Mouse (Mus musculus) T-helper 1 cell (primary cell): ENCODE results near the gene Mettl7a3.
"Not testable (repeated sequence)": the region's sequence is repeated elsewhere in the genome, so short reads cannot be mapped to it uniquely, and the experiment has no call there.

Source experiments
- in situ Hi-C: fragments of 300-600 bp; cut with MboI, MseI; formaldehyde crosslinking; loops from one replicate; pipeline ENCODE4 v1.15.1; 2025; ENCODE audit warnings: high pct_unique_total_duplicates

Gene Mettl7a3

DNA sequence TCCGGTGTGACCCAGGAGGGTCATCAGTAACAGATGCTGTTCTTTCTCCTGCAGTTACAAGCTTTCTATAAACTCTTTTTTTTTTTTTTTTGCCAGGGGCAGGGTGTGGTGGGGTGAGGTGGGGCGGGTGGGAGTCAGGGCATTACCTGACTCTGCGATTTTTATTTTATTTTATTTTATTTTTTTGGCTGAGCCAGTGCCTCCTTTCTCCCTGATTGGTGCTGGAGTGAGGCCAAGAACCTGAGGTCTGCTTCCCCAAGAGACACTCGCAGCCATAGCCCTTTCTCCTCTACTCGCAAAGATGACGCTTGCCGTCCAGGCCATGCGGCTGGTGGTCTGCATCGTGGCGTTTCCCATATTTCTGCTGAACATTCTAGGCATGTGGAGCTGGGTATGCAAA, at the start of gene Mettl7a3:
Gene Mettl7a3, plus strand, starts transcription at position 301 of the 400 bp plus-strand sequence.
- in situ Hi-C loops: loop anchor here (5.0 kb wide), 1 partner anchor 43 kb away; no protein-coding TSS in a partner anchor

GRCm38 (mm10) chr15:100288980-100289379, 45.7 kb upstream of the Mettl7a3 start:
- in situ Hi-C loops: no loop called here

DNA sequence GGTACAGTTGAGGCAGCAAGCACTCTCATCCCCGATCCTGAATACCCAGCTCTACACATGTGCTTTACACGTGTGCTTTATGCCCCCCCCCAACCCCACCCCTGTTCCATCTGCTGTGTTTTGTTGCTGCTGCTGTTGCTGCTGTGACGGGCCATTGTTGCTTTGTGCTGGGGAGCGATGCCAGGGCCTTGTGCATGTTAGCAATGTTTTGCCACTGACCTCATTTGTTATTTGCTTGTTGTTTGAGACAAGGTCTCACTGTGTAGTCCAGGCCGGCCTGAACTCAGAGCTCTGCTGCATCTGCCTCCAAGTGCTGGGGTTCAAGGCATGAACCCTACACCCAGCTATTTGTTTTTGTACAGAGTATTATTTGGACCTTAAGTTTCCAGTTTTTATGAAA, 43.9 kb upstream of the Mettl7a3 start:
- in situ Hi-C loops: no loop called here

DNA sequence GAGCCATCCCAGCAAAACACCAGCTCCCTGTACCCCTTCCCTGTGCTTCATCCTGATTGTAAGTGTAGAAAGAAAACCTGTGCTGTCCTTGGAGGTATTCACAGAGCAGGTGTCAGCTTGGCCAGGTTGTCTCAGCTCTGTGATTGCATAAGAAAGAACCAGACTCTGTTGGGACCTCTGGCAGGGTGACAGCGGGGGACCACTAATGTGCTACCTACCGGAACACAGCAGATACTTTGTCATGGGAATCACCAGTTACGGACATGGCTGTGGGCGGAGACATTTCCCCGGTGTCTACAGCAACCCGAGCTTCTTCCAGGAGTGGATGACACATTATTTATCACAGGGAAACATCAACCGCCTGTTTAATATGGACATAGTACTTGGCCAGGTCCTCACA, 42.4 kb upstream of the Mettl7a3 start:
- in situ Hi-C loops: no loop called here

DNA sequence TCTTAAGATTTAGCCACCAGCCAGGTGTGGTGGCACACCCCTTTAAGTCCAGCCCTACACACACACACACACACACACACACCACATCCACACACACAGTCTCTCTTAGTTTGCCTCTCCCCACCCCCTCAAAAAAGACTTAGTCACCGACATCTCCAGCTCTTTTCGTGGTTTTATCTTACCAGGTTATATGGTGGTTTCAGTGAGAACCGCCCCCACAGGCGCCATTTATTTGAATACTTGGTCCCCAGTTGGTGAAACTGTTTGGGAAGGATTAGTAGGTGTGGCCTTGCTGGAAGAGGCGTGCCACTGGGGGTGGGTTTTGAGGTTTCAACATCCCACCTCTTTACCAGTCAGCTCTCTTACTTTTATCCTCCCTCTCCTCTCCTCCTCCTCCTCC, 36.9 kb upstream of the Mettl7a3 start:
- in situ Hi-C loops: no loop called here

DNA sequence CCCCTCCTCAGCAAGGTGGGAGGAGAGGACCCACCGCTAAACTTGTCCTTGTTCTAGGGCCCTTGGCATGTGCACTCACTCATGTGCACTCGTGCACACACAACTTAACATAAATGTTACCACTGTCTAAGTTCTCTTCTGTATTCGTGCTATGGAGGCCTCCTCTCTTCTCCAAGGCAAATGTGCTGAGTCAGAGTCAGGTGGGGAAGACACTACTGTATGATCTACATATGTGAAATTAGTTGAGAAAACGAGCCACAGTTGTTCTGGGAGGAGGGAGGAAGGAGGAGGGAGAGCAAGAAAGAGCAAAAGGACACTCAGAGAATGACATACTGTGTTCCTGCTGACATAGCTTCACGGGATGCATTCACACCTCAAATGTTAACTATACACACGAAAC, 34.2 kb upstream of the Mettl7a3 start:
- in situ Hi-C loops: no loop called here

DNA sequence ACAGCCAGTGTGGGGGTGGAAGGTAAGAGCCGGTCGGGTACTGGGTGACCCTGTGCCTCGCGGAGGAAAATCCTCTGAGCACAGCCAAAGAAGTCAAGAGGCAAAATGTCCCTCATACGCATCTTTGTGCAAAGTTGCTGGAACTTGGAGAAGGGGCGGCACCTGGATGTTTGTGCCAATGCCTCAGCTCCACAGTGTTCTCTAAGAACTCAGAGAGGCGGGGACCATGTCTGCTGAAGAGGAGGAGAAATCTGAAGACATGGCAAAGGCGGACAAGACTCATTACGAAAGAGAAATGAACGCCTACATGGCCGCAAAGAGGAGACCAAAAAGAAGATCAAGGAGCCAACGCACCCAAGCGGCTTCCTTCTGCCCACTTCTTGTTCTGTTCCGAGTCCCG, 33.2 kb upstream of the Mettl7a3 start:
- in situ Hi-C loops: no loop called here

DNA sequence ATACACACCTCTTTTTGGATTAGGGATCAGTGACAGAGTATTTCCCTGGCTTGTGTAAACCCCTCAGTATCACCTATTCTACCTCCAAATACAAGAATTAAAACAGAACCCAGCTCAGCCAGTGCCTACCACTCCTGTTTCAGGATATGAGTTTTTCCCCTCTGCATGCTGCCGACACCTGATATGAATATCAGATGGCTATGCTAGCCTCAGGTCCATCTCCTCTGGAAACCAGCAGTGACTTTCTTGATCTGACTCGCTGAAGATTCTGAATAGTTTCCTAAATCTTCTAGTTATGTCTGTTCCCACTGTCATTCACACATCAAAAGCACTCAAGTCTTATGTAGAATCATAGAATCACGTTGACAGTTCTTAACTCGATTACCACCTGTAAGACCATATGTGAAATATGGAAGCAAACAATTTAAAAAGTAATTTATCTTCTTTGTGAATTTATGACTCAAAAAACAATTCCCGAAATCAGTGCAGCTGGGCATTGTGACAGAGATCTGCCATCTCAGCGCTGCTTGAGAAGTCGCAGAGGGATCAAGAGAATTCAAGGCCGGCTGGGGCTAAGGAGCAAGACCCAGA, 31.2 kb upstream of the Mettl7a3 start:
- in situ Hi-C loops: no loop called here

GRCm38 (mm10) chr15:100304019-100304991, 30.4 kb upstream of the Mettl7a3 start, which contains the start of gene Mettl7a1:
TSS of gene Mettl7a1 (plus strand) at chr15:100304140.
- in situ Hi-C loops: no loop called here

GRCm38 (mm10) chr15:100306201-100306600, 28.5 kb upstream of the Mettl7a3 start:
- in situ Hi-C loops: no loop called here

DNA sequence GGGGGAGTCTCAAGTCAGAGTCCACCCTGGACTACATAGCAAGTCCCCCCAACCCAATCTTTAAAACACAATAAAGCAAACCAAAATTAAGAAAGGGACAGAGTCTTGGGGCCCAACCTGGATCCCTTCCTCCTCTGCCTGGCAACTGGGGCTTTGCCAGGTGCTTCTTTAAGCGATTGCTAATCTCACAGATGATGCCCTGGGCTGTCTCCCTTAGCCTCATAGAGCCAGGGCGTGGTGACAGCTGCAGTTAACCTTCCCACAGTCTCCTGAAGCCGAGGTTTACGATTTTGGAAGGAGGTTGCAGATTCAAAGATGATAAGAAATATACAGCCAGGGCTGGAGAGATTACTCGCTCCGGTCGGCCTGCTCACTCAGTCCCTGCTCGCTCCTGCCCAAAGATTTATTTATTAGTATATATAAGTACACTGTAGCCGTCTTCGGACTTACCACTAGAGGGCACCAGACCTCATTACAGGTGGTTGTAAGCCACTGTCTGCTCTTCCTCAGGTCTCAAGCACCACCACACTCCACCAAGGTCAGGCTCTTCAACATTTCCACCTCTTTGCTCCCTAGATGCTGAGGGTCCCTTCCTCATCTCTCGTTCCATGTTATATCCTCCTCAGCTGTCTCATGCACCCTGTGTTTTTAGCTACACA, 27.2 kb upstream of the Mettl7a3 start:
- in situ Hi-C loops: not testable (repeated sequence)

GRCm38 (mm10) chr15:100312346-100312745, 22.4 kb upstream of the Mettl7a3 start:
- in situ Hi-C loops: no loop called here

- in situ Hi-C loops: no loop called here
Observed at GRCm38 (mm10) chr15:100314448-100315145, 20.1 kb upstream of the Mettl7a3 start.

GRCm38 (mm10) chr15:100318014-100318671, 16.6 kb upstream of the Mettl7a3 start:
- in situ Hi-C loops: not testable (repeated sequence)

DNA sequence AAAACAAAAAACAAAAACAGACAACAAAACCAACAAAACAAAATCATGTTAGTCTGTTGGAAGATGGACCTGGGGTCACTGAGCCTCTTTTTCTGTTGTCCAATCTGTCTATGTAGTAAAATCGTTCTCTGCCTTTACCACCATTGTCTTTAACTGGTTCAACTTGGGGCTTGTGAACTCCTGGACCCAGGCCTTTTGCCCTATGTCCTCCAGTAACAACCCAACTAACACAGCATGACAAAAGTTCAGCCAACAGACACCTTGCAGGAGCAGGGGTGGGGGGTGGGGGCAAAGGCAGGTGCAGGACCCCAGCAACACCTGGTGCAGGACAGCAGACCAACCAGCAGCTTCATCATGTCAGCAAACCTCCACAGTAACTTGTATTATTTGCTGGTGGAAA, 14.8 kb upstream of the Mettl7a3 start:
- in situ Hi-C loops: no loop called here

DNA sequence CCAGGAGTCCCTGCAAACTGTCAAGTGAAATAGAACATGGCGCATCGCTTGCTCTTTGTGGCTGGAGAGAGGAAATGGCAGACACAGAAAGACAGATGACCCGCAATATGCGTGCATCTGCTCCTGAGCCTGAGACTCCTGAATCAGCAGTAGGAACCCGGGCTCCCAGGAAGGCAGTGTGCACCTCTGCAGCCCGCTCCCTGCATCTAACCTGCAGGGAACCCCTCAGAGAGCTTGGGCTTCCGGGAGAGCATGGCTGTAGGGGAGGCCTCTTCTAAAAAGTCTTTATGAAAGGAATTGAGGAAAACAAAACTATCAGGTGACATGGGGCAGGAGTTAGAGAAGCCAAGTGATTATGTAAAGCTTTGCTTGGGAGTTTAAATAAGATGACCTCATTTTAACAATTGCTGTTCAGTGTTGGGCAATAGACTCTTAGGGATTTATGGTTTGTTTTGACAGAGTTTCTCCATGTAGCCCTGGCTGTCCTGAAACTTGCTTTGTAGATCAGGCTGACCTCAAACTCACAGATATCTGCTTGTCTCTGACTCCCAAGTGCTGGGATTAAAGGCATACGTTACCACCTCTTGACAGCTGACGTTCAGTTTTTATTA, 14.3 kb upstream of the Mettl7a3 start:
- in situ Hi-C loops: no loop called here

DNA sequence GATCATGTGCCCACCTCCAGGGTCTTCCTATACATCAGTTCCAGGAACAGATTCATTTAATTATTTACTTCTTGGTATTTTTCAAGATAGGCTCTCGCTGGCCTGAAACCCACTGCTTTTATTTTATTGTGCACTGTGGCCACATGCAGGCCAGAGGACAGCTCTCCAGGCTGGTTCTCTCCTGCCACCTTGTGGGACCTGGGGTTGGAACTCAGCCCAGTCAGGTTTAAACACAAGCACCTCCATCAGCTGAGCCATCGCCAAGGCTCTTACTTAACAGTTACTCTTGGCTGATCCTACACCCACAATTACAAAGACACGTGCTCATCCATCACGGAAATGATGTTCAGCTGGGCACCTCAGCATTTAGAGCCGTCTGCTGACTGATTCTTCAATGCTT, 13.6 kb upstream of the Mettl7a3 start:
- in situ Hi-C loops: no loop called here

GRCm38 (mm10) chr15:100324021-100324591, 10.6 kb upstream of the Mettl7a3 start:
- in situ Hi-C loops: no loop called here

GRCm38 (mm10) chr15:100325235-100325634, 9.5 kb upstream of the Mettl7a3 start:
- in situ Hi-C loops: no loop called here

- in situ Hi-C loops: not testable (repeated sequence)
Observed at GRCm38 (mm10) chr15:100328089-100328488, 6.6 kb upstream of the Mettl7a3 start.
